Comparison of ENCODE assay signal across 11 mouse cellular contexts in the genomic region with DNA sequence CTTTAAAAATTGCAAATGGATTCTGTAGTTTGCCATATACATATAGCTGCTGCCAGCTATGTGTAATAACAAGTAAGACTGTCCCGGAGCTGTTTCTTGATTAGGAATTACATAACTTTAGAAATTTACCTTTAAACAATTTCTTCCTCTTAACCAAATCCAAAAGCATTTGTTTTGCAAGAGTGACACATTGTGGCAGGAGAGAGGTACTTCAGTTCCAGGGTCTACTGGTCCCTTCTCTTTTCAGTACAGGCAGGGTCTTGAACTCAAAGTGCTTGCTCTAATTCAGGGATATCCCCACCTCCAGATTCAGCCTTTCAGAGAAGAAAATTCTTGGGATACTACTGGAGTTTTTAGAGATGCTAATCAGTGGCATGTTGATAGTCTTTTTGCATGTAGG. TPM values are rescaled to one million over a fixed set of nuclear protein-coding genes. Genes with fewer than 3 reads are reported as not detected.
A peak's percentile ranks its signal among the peaks of the same experiment; 100 is the strongest.
DNase-seq lines count a peak whose midpoint lies in the region; ATAC-seq and TF ChIP-seq lines count a peak whose summit lies in the region.
"Had no signal": no experiment of that assay in that cellular context is flagged by ENCODE, and none has a peak within 500 bp of the region (broad histone marks: within the 10 kb centered on the region; RNA-seq: fewer than 3 reads in every experiment).

No protein-coding gene starts in this region.

- DNase-seq in embryo, embryonic 10 days (ENCODE audit: low spot score): peak; percentile 36
- DNase-seq in embryo, embryonic 9.5 days (ENCODE audit: extremely low spot score): no peak
- DNase-seq in liver, adult 2 months (ENCODE audit: extremely low read depth, low read depth, low spot score): peak; percentile 4
- DNase-seq in liver (no peak), ZHBTc4 (ENCODE audit: low read depth, low spot score) (peak; percentile 73)
- DNase-seq in naive thymus-derived CD4-positive, alpha-beta T cell, adult 2 months (ENCODE audit: low read depth): peak; percentile 28
- no peak for DNase-seq in adrenal gland, postnatal 14 days
- DNase-seq: cerebellum, adult 9-10 months; gastrocnemius, postnatal 36 days had no signal

- H3K36me3 ChIP-seq in liver, adult 2 months (ENCODE audit: control insufficient read depth, insufficient read depth, low read length): peaks cover 25% of the 10 kb centered on the region
- peaks cover 29% of the 10 kb centered on the region; the same call in 1 of the 2 replicates for H3K36me3 ChIP-seq in kidney, embryonic 16.5 days (ENCODE audit: insufficient read depth, low read length)

- H3K9me3 ChIP-seq in kidney, embryonic 16.5 days (ENCODE audit: low read length): no peaks in the 10 kb centered on the region
- H3K9me3 ChIP-seq: megakaryocyte, embryonic 14.5 days had no signal

- H3K27me3 ChIP-seq in liver, adult 2 months (ENCODE audit: control insufficient read depth, insufficient read depth, low read length): no peaks in the 10 kb centered on the region
- no peaks in the 10 kb centered on the region for H3K27me3 ChIP-seq in kidney, embryonic 16.5 days (ENCODE audit: insufficient read depth, low read length)
- H3K27me3 ChIP-seq: megakaryocyte, embryonic 14.5 days had no signal

- no peak for TF ChIP-seq CTCF in liver, adult 2 months (IDR thresholded peaks at IDR 0.05; ENCODE audit: low read depth, low read length)

- no peak for TF ChIP-seq POLR2A in liver, adult 2 months (IDR thresholded peaks at IDR 0.05; ENCODE audit: extremely low read depth, insufficient read depth, low read length)

- no peak overlapping the region for H3K4me2 ChIP-seq in kidney, embryonic 16.5 days (replicated peaks; ENCODE audit: low read depth, low read length)

- H3K9ac ChIP-seq in liver, adult 2 months (ENCODE audit: low read depth, low read length): no peak overlapping the region
- H3K9ac ChIP-seq in kidney, embryonic 16.5 days (replicated peaks; ENCODE audit: low read length): no peak overlapping the region

- H3K4me1 ChIP-seq in liver, adult 2 months (ENCODE audit: control insufficient read depth, insufficient read depth, low read length): no peaks in the 10 kb centered on the region
- no peaks in the 10 kb centered on the region for H3K4me1 ChIP-seq in kidney, embryonic 16.5 days (ENCODE audit: insufficient read depth, low read length)
- H3K4me1 ChIP-seq: megakaryocyte, embryonic 14.5 days had no signal

- 48% methylated on average over 1 of the region's 1 CpGs for WGBS in liver, adult 2 months
- WGBS in kidney, embryonic 16.5 days: 93% methylated on average over 1 of the region's 1 CpGs

- H3K4me3 ChIP-seq in liver, adult 2 months (ENCODE audit: insufficient read depth, low read depth, low read length): no peak overlapping the region
- H3K4me3 ChIP-seq in kidney, embryonic 16.5 days (ENCODE audit: low read length): no peak overlapping the region
- H3K4me3 ChIP-seq: megakaryocyte, embryonic 14.5 days had no signal

- no peak for ATAC-seq in kidney, embryonic 16.5 days (ENCODE audit: low FRiP score, low TSS enrichment)

- H3K79me2 ChIP-seq in liver, adult 2 months (ENCODE audit: control insufficient read depth, insufficient read depth, low read length): no peaks in the 10 kb centered on the region

- H3K27ac ChIP-seq in liver, adult 2 months (replicated peaks; ENCODE audit: insufficient read depth, low read depth, low read length): no peak overlapping the region
- no peak overlapping the region for H3K27ac ChIP-seq in kidney, embryonic 16.5 days (ENCODE audit: low read length)

RNA-seq across cellular contexts. Expression of a gene that starts 36.8 kb away (rescaled TPM):
- total RNA-seq in liver, adult 2 months (2014; rRNA removed): 21.1 and 25.6 TPM in 2 replicates
- polyA plus RNA-seq in liver, adult 2 months (2012; rRNA removed): 3.0 and 4.8 TPM in 2 replicates
- polyA plus RNA-seq in kidney, embryonic 16.5 days (2015; fragmentation: Nextera tagmentation; extraction: Ambion mirVana): 48.0 and 60.0 TPM in 2 replicates
- 37.1 and 39.2 TPM in 2 replicates for total RNA-seq in adrenal gland, postnatal 14 days (2021)

Comparison
In these comparisons a context has a peak if more than half of its experiments do, and no peak if none do; other contexts are left out.
1. DNase-seq: peak in embryo, embryonic 10 days (single experiment), liver, adult 2 months (single experiment), ZHBTc4 (single experiment) and naive thymus-derived CD4-positive, alpha-beta T cell, adult 2 months (single experiment); none in embryo, embryonic 9.5 days (single experiment), liver (single experiment) and adrenal gland, postnatal 14 days (single experiment).